Mouse (Mus musculus) skeletal muscle tissue, adult 2 months (tissue): ENCODE measurements around the gene Fads3.

Experiments
- DNase-seq: peaks from one replicate; pipeline ENCODE4 v3.0.0-alpha.2; 2012; ENCODE audit warnings: low read depth, low spot score

The Fads3 gene

GRCm38 (mm10) chr19:10052698-10053097, 11.3 kb downstream of the Fads3 start:
- DNase-seq = no peak

GRCm38 (mm10) chr19:10053692-10054260, 12.4 kb downstream of the Fads3 start:
- no peak for DNase-seq

GRCm38 (mm10) chr19:10054361-10055075, 13.1 kb downstream of the Fads3 start:
- no peak for DNase-seq

- DNase-seq = no peak
Observed at GRCm38 (mm10) chr19:10055261-10055660, 13.9 kb downstream of the Fads3 start.

- no peak for DNase-seq
Observed at GRCm38 (mm10) chr19:10055783-10056660, 14.7 kb downstream of the Fads3 start.

- no peak for DNase-seq
Observed at GRCm38 (mm10) chr19:10056686-10057085, 15.3 kb downstream of the Fads3 start.

- DNase-seq = no peak
Observed at GRCm38 (mm10) chr19:10057486-10058351, 16.4 kb downstream of the Fads3 start.

- no peak for DNase-seq
Observed at GRCm38 (mm10) chr19:10058352-10058825, 17.0 kb downstream of the Fads3 start.

- no peak for DNase-seq
Observed at GRCm38 (mm10) chr19:10058876-10059427, 17.6 kb downstream of the Fads3 start.

- no peak for DNase-seq
Observed at GRCm38 (mm10) chr19:10059911-10060567, 18.7 kb downstream of the Fads3 start.

GRCm38 (mm10) chr19:10060783-10061590, 19.6 kb downstream of the Fads3 start:
- no peak for DNase-seq

GRCm38 (mm10) chr19:10061624-10062023, 20.3 kb downstream of the Fads3 start:
- no peak for DNase-seq

- no peak for DNase-seq
Observed at GRCm38 (mm10) chr19:10062292-10062691, 20.9 kb downstream of the Fads3 start.

GRCm38 (mm10) chr19:10062862-10063261, 21.5 kb downstream of the Fads3 start:
- no peak for DNase-seq

GRCm38 (mm10) chr19:10064173-10065012, 23.0 kb downstream of the Fads3 start:
- DNase-seq = no peak

GRCm38 (mm10) chr19:10065465-10066188, 24.3 kb downstream of the Fads3 start:
- DNase-seq = no peak

- DNase-seq = no peak
Observed at GRCm38 (mm10) chr19:10066189-10066500, 24.8 kb downstream of the Fads3 start.

- DNase-seq = no peak
Observed at GRCm38 (mm10) chr19:10066502-10066901, 25.1 kb downstream of the Fads3 start.
